Mouse (Mus musculus) ES-Bruce4 (cell line): Measurements from ENCODE around the gene Tmem159.

Experiments
- CTCF ChIP-seq: IDR thresholded peaks from one replicate; pipeline ENCODE4 v1.8.1; 2011; ENCODE audit warnings: low read depth, low read length
- EP300 ChIP-seq: IDR thresholded peaks from 2 replicates; pipeline ENCODE4 v1.6.1; 2011; ENCODE audit warnings: low read depth, low read length; ENCODE audit not compliant: insufficient read depth

GRCm38 (mm10) chr7:120064045-120064444, 38.1 kb upstream of the Tmem159 start:
- TF ChIP-seq CTCF (no peak), EP300 (no peak)
